Mouse (Mus musculus) lung, postnatal 0 days (tissue): ENCODE results near the gene Gm6020.

Source experiments
- CTCF ChIP-seq: IDR thresholded peaks from 2 replicates; pipeline ENCODE4 v1.5.1; 2016; ENCODE audit warnings: antibody characterized with exemption, mild to moderate bottlenecking
- EP300 ChIP-seq: IDR thresholded peaks from 2 replicates; pipeline ENCODE4 v1.6.1; 2016; ENCODE audit warnings: antibody characterized with exemption, mild to moderate bottlenecking, control low read depth

DNA sequence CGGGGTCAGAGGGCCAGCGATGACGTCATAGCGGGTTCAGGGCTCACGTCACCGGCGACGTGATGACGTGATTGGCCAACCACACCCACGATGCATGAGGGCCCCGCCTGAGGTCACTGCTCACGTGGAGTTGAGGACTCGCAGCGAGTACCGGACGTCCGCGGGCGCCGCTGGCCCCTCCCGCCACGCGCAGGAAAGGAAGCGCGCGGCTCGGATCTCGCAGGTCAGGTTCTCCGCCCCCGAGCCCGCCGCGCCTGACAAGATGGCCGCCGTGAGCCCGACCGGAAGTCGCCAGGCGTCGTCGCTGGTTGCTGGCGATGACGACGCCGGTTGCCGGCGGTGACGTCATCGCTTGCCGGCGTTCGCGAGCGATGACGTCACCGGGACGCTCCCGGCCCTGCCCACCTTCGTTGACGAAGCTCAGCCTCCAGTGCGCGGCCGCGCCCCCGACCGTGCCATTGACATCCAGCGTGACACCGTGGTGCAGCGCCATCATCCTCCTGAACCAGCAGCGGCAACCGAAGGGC is 42.8 kb downstream of the Gm6020 start:
- TF ChIP-seq CTCF (no peak), EP300 (no peak)
